Mouse (Mus musculus) liver, embryonic 11.5 days (tissue): ENCODE results near the gene Ccm2. TPM values are rescaled to one million over a fixed set of nuclear protein-coding genes. Genes with fewer than 3 reads are reported as not detected.

Source experiments
- ATAC-seq: fragments of 200-750 bp; cut with Nextera tagmentation; replicated peaks from 2 replicates; pipeline ENCODE4 v1.8.0; 2017; ENCODE audit warnings: moderate number of reproducible peaks, mild to moderate bottlenecking, moderate TSS enrichment, moderate library complexity; ENCODE audit not compliant: low FRiP score
- DNase-seq: peaks from one replicate; pipeline ENCODE4 v3.0.0-alpha.2; 2017; ENCODE audit warnings: low spot score
- H3K27ac ChIP-seq: fragments of 300-500 bp; sonication (generic); 2 replicates; pipeline ENCODE4 v1.5.1; 2014; ENCODE audit warnings: mild to moderate bottlenecking, low read depth, low read length, control low read depth
- H3K27me3 ChIP-seq: fragments of 300-500 bp; sonication (generic); replicated peaks from 2 replicates; pipeline ENCODE4 v1.6.1; 2014; ENCODE audit warnings: low read length, mixed read lengths; ENCODE audit not compliant: control insufficient read depth, insufficient read depth
- H3K36me3 ChIP-seq: fragments of 300-500 bp; sonication (generic); 2 replicates; pipeline ENCODE4 v1.6.1; 2014; ENCODE audit warnings: mild to moderate bottlenecking, low read length, moderate library complexity, mixed read lengths; ENCODE audit not compliant: control insufficient read depth, insufficient read depth
- H3K4me1 ChIP-seq: fragments of 300-500 bp; sonication (generic); replicated peaks from 2 replicates; pipeline ENCODE4 v1.6.1; 2014; ENCODE audit warnings: low read length, mixed read lengths; ENCODE audit not compliant: control insufficient read depth, insufficient read depth
- H3K4me2 ChIP-seq: fragments of 300-500 bp; sonication (generic); 2 replicates; pipeline ENCODE4 v1.6.1; 2014; ENCODE audit warnings: mild to moderate bottlenecking, control low read depth, moderate library complexity
- H3K4me3 ChIP-seq: fragments of 300-500 bp; sonication (generic); 2 replicates; pipeline ENCODE4 v1.5.1; 2014; ENCODE audit warnings: low read depth, low read length, control low read depth
- H3K9ac ChIP-seq: fragments of 300-500 bp; sonication (generic); 2 replicates; pipeline ENCODE4 v1.6.1; 2014; ENCODE audit warnings: low read depth, low read length, control low read depth
- H3K9me3 ChIP-seq: fragments of 300-500 bp; sonication (generic); 2 replicates; pipeline ENCODE4 v1.6.1; 2016; ENCODE audit warnings: low read length, inconsistent platforms, mixed read lengths; ENCODE audit not compliant: control insufficient read depth
- WGBS: fragments of 180-500 bp; shearing (Covaris S2); extraction: QIAGEN DNeasy Blood & Tissue Kit; methylation state at CpG from one replicate; pipeline ENCODE4 v1.1.7; 2014; 5-methylcytosine and 5-hydroxymethylcytosine counted together
- polyA plus RNA-seq: library from polyadenylated mRNA; unstranded; fragments of >200 nt; fragmentation: Nextera tagmentation; extraction: Ambion mirVana; gene quantifications from 2 replicates; pipeline ENCODE4 v1.2.1, GENCODE M21; 2014

Gene Ccm2
- polyA plus RNA-seq, 1 experiment from 2014 or later = 82.1 TPM

GRCm38 (mm10) chr11:6615250-6616205 lies 68.8 kb downstream of the Ccm2 start:
- Histone ChIP-seq H3K9ac (no peak overlapping the region), H3K4me3 (no peak overlapping the region), H3K4me1 (no peaks in the 10 kb centered on the region), H3K27me3 (no peaks in the 10 kb centered on the region), H3K9me3 (no peaks in the 10 kb centered on the region), H3K27ac (no peak overlapping the region), H3K36me3 (peaks cover 64% of the 10 kb centered on the region), H3K4me2 (no peak overlapping the region)
- DNase-seq (no peak), ATAC-seq (no peak)
- WGBS = 82% methylated on average over 12 of the region's 12 CpGs

- peaks cover 26% of the 10 kb centered on the region for H3K4me1 ChIP-seq
- H3K4me2 ChIP-seq = peak overlapping the region; percentile 92
- H3K36me3 ChIP-seq = peaks cover 53% of the 10 kb centered on the region
- ATAC-seq (no peak), DNase-seq (no peak)
- no peaks in the 10 kb centered on the region for H3K9me3 ChIP-seq
- H3K27me3 ChIP-seq = no peaks in the 10 kb centered on the region
- H3K4me3 ChIP-seq = peak overlapping the region; percentile 85
- 63% methylated on average over 10 of the region's 10 CpGs for whole genome bisulfite sequencing
- peak overlapping the region; percentile 88 for H3K9ac ChIP-seq
- peak overlapping the region; percentile 48; the same call in 1 of the 2 replicates for H3K27ac ChIP-seq
Observed at GRCm38 (mm10) chr11:6623704-6624103, 77.0 kb downstream of the Ccm2 start.

GRCm38 (mm10) chr11:6624619-6625382 lies 78.1 kb downstream of the Ccm2 start:
- Histone ChIP-seq H3K9ac (peak overlapping the region; percentile 88), H3K4me3 (peak overlapping the region; percentile 85), H3K27me3 (no peaks in the 10 kb centered on the region), H3K27ac (peak overlapping the region; percentile 91), H3K4me1 (peaks cover 26% of the 10 kb centered on the region), H3K4me2 (peak overlapping the region; percentile 92), H3K36me3 (peaks cover 42% of the 10 kb centered on the region), H3K9me3 (no peaks in the 10 kb centered on the region)
- no peak for DNase-seq
- ATAC-seq = no peak
- 45% methylated on average over 14 of the region's 14 CpGs for WGBS

- Histone ChIP-seq H3K9me3 (no peaks in the 10 kb centered on the region), H3K4me2 (peak within 1 kb of the TSS; percentile 94), H3K36me3 (peaks cover 33% of the 10 kb centered on the region), H3K9ac (peak within 1 kb of the TSS; percentile 88), H3K27ac (peak within 1 kb of the TSS; percentile 91), H3K4me3 (peak within 1 kb of the TSS; percentile 85), H3K27me3 (no peaks in the 10 kb centered on the region), H3K4me1 (peaks cover 26% of the 10 kb centered on the region)
- ATAC-seq (peak; percentile 87), DNase-seq (peak; percentile 94)
- WGBS = under 1% methylated on average over 66 of the region's 66 CpGs
Observed at GRCm38 (mm10) chr11:6625478-6626387, 79.0 kb downstream of the Ccm2 start, which contains the start of gene Tbrg4. Gene Tbrg4 (minus strand): TSS chr11:6626067.

GRCm38 (mm10) chr11:6626388-6626772 lies 79.7 kb downstream of the Ccm2 start:
- peak overlapping the region; percentile 91 for H3K27ac ChIP-seq
- no peaks in the 10 kb centered on the region for H3K27me3 ChIP-seq
- WGBS = 9% methylated on average over 16 of the region's 16 CpGs
- ATAC-seq (peak; percentile 10; the same call in 1 of the 2 replicates), DNase-seq (no peak)
- H3K9me3 ChIP-seq = no peaks in the 10 kb centered on the region
- peak overlapping the region; percentile 94 for H3K4me2 ChIP-seq
- peaks cover 27% of the 10 kb centered on the region for H3K36me3 ChIP-seq
- peak overlapping the region; percentile 85 for H3K4me3 ChIP-seq
- H3K9ac ChIP-seq = peak overlapping the region; percentile 88
- peaks cover 26% of the 10 kb centered on the region for H3K4me1 ChIP-seq

- H3K4me2 ChIP-seq = no peak overlapping the region
- H3K4me1 ChIP-seq = peaks cover 26% of the 10 kb centered on the region
- no peak overlapping the region for H3K9ac ChIP-seq
- no peaks in the 10 kb centered on the region for H3K9me3 ChIP-seq
- H3K4me3 ChIP-seq = no peak overlapping the region
- no peak for DNase-seq
- 57% methylated on average over 4 of the region's 4 CpGs for WGBS
- H3K27me3 ChIP-seq = no peaks in the 10 kb centered on the region
- no peak for ATAC-seq
- peaks cover 18% of the 10 kb centered on the region for H3K36me3 ChIP-seq
- H3K27ac ChIP-seq = peak overlapping the region; percentile 59; the same call in 1 of the 2 replicates
Observed at GRCm38 (mm10) chr11:6627731-6628130, 81.0 kb downstream of the Ccm2 start.

GRCm38 (mm10) chr11:6628568-6628967 lies 81.9 kb downstream of the Ccm2 start:
- Histone ChIP-seq H3K4me3 (no peak overlapping the region), H3K4me2 (no peak overlapping the region), H3K36me3 (peaks cover 9% of the 10 kb centered on the region), H3K9ac (no peak overlapping the region), H3K27ac (peak overlapping the region; percentile 33; the same call in 1 of the 2 replicates), H3K4me1 (peaks cover 25% of the 10 kb centered on the region), H3K27me3 (no peaks in the 10 kb centered on the region), H3K9me3 (no peaks in the 10 kb centered on the region)
- DNase-seq = no peak
- peak; percentile 54 for ATAC-seq
- 20% methylated on average over 4 of the region's 4 CpGs for WGBS

GRCm38 (mm10) chr11:6629655-6630054 lies 83.0 kb downstream of the Ccm2 start:
- Histone ChIP-seq H3K9me3 (no peaks in the 10 kb centered on the region), H3K36me3 (peaks cover 1% of the 10 kb centered on the region; the same call in 1 of the 2 replicates), H3K27ac (no peak overlapping the region), H3K4me3 (no peak overlapping the region), H3K4me2 (no peak overlapping the region), H3K27me3 (no peaks in the 10 kb centered on the region), H3K4me1 (peaks cover 14% of the 10 kb centered on the region), H3K9ac (no peak overlapping the region)
- DNase-seq (no peak), ATAC-seq (no peak)
